Mouse (Mus musculus) T-helper 1 cell (primary cell): ENCODE results near the gene Myo5a.

Source experiments
- in situ Hi-C: fragments of 300-600 bp; cut with MboI, MseI; formaldehyde crosslinking; loops from one replicate; pipeline ENCODE4 v1.15.1; 2025; ENCODE audit warnings: high pct_unique_total_duplicates

Gene Myo5a

GRCm38 (mm10) chr9:75070457-75071028 lies at the start of gene Myo5a:
Gene Myo5a, plus strand, starts transcription at chr9:75071015.
- in situ Hi-C loops, result no loop called here

GRCm38 (mm10) chr9:75022546-75022945 lies 48.3 kb upstream of the Myo5a start:
- in situ Hi-C loops, result loop anchor here (5.0 kb wide), 1 partner anchor 115 kb away; no protein-coding TSS in a partner anchor

- in situ Hi-C loops, result loop anchor here (5.0 kb wide), 1 partner anchor 116 kb away; no protein-coding TSS in a partner anchor
Observed at GRCm38 (mm10) chr9:75023150-75023894, 47.5 kb upstream of the Myo5a start.

GRCm38 (mm10) chr9:75024089-75024488 lies 46.7 kb upstream of the Myo5a start:
- in situ Hi-C loops, result loop anchor here (5.0 kb wide), 1 partner anchor 117 kb away; no protein-coding TSS in a partner anchor

- in situ Hi-C loops, result no loop called here
Observed at GRCm38 (mm10) chr9:75025689-75026088, 45.1 kb upstream of the Myo5a start.

- in situ Hi-C loops, result no loop called here
Observed at GRCm38 (mm10) chr9:75032408-75032807, 38.4 kb upstream of the Myo5a start.

- in situ Hi-C loops, result no loop called here
Observed at GRCm38 (mm10) chr9:75033141-75033540, 37.7 kb upstream of the Myo5a start.

GRCm38 (mm10) chr9:75034691-75035090 lies 36.1 kb upstream of the Myo5a start:
- in situ Hi-C loops, result no loop called here

- in situ Hi-C loops, result no loop called here
Observed at GRCm38 (mm10) chr9:75035944-75036343, 34.9 kb upstream of the Myo5a start.

GRCm38 (mm10) chr9:75037451-75038356 lies 33.1 kb upstream of the Myo5a start, which contains the start of gene Arpp19:
Gene Arpp19, plus strand, starts transcription at chr9:75037614.
- in situ Hi-C loops, result no loop called here

GRCm38 (mm10) chr9:75038357-75038688 lies 32.5 kb upstream of the Myo5a start:
- in situ Hi-C loops, result no loop called here

GRCm38 (mm10) chr9:75040566-75040965 lies 30.2 kb upstream of the Myo5a start:
- in situ Hi-C loops, result loop anchor here (10.0 kb wide), 1 partner anchor 224 kb away; no protein-coding TSS in a partner anchor

GRCm38 (mm10) chr9:75041840-75042525 lies 28.8 kb upstream of the Myo5a start:
- in situ Hi-C loops, result loop anchor here (10.0 kb wide), 1 partner anchor 223 kb away; no protein-coding TSS in a partner anchor

- in situ Hi-C loops, result loop anchor here (10.0 kb wide), 1 partner anchor 222 kb away; no protein-coding TSS in a partner anchor
Observed at GRCm38 (mm10) chr9:75043191-75043590, 27.6 kb upstream of the Myo5a start.

GRCm38 (mm10) chr9:75047079-75047478 lies 23.7 kb upstream of the Myo5a start:
- in situ Hi-C loops, result loop anchor here (10.0 kb wide), 1 partner anchor 218 kb away; no protein-coding TSS in a partner anchor

- in situ Hi-C loops, result loop anchor here (10.0 kb wide), 1 partner anchor 216 kb away; no protein-coding TSS in a partner anchor
Observed at GRCm38 (mm10) chr9:75049100-75049499, 21.7 kb upstream of the Myo5a start.

- in situ Hi-C loops, result no loop called here
Observed at GRCm38 (mm10) chr9:75050003-75050402, 20.8 kb upstream of the Myo5a start.

- in situ Hi-C loops, result no loop called here
Observed at GRCm38 (mm10) chr9:75051841-75052240, 19.0 kb upstream of the Myo5a start.

GRCm38 (mm10) chr9:75055046-75055445 lies 15.8 kb upstream of the Myo5a start:
- in situ Hi-C loops, result no loop called here

GRCm38 (mm10) chr9:75064678-75065331 lies 6.0 kb upstream of the Myo5a start:
- in situ Hi-C loops, result loop anchor here (10.0 kb wide), 1 partner anchor 480 kb away; no protein-coding TSS in a partner anchor
